Mouse (Mus musculus) kidney, embryonic 14.5 days (tissue): ENCODE measurements around the gene Zbtb44. TPM values are rescaled to one million over a fixed set of nuclear protein-coding genes. Genes with fewer than 3 reads are reported as not detected.

Source experiments
- ATAC-seq: fragments of 200-750 bp; cut with Nextera tagmentation; 2 replicates; pipeline ENCODE4 v1.8.0; 2017; ENCODE audit warnings: moderate number of reproducible peaks, mild to moderate bottlenecking, moderate TSS enrichment, moderate library complexity; ENCODE audit not compliant: low FRiP score, low TSS enrichment
- H3K27ac ChIP-seq: fragments of 300-500 bp; sonication (generic); 2 replicates; pipeline ENCODE4 v1.5.1; 2014; ENCODE audit warnings: low read depth, mild to moderate bottlenecking, low read length, moderate library complexity, mixed read lengths
- H3K27me3 ChIP-seq: fragments of 300-500 bp; sonication (generic); 2 replicates; pipeline ENCODE4 v1.6.1; 2014; ENCODE audit warnings: mild to moderate bottlenecking, low read length; ENCODE audit not compliant: control insufficient read depth, insufficient read depth
- H3K36me3 ChIP-seq: fragments of 300-500 bp; sonication (generic); 2 replicates; pipeline ENCODE4 v1.6.1; 2014; ENCODE audit warnings: low read length, mixed read lengths; ENCODE audit not compliant: control insufficient read depth, insufficient read depth
- H3K4me1 ChIP-seq: fragments of 300-500 bp; sonication (generic); 2 replicates; pipeline ENCODE4 v1.6.1; 2014; ENCODE audit warnings: low read length, mixed read lengths; ENCODE audit not compliant: control insufficient read depth, insufficient read depth
- H3K4me2 ChIP-seq: fragments of 300-500 bp; sonication (generic); replicated peaks from 2 replicates; pipeline ENCODE4 v1.6.1; 2014; ENCODE audit warnings: low read depth, mild to moderate bottlenecking, low read length
- H3K4me3 ChIP-seq: fragments of 300-500 bp; sonication (generic); 2 replicates; pipeline ENCODE4 v1.5.1; 2014; ENCODE audit warnings: mild to moderate bottlenecking, low read length
- H3K9ac ChIP-seq: fragments of 300-500 bp; sonication (generic); 2 replicates; pipeline ENCODE4 v1.6.1; 2014; ENCODE audit warnings: low read depth, mild to moderate bottlenecking, low read length, moderate library complexity
- H3K9me3 ChIP-seq: fragments of 300-500 bp; sonication (generic); 2 replicates; pipeline ENCODE4 v1.6.1; 2016; ENCODE audit warnings: low read length; ENCODE audit not compliant: control insufficient read depth
- WGBS: fragments of 180-500 bp; shearing (Covaris S2); extraction: QIAGEN DNeasy Blood & Tissue Kit; methylation state at CpG from one replicate; pipeline ENCODE4 v1.1.7; 2014; 5-methylcytosine and 5-hydroxymethylcytosine counted together
- polyA plus RNA-seq: library from polyadenylated mRNA; unstranded; fragments of >200 nt; fragmentation: Nextera tagmentation; extraction: Ambion mirVana; gene quantifications from 2 replicates; pipeline ENCODE4 v1.2.1, GENCODE M21; 2014

The Zbtb44 gene
- polyA plus RNA-seq, 1 experiment from 2014 or later = 7.5 TPM

DNA sequence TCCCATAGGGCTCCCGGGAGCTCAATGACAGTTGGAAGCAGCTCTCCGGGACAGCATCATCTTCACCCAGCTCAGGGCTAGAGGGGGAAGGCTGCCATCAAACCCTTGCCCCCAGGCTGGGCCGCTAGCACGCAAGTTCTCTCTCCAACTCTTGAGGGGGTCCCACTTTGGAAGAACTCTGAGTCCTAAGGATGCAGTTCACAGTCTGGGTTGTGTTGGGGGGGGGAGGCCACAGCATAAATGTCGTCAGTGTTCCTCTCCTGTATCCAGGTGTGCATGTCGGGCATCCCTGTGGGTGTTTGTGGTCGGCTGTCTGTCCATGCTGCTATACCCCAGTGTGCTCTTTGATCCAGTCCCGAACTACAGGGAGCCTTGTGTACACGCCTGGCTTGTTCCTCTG is 59.1 kb downstream of the Zbtb44 start:
- no peaks in the 10 kb centered on the region for H3K4me1 ChIP-seq
- no peak overlapping the region for H3K9ac ChIP-seq
- no peaks in the 10 kb centered on the region for H3K27me3 ChIP-seq
- no peaks in the 10 kb centered on the region for H3K9me3 ChIP-seq
- H3K36me3 ChIP-seq = no peaks in the 10 kb centered on the region
- no peak overlapping the region for H3K27ac ChIP-seq
- H3K4me3 ChIP-seq = no peak overlapping the region
- WGBS = 82% methylated on average over 9 of the region's 9 CpGs
- no peak overlapping the region for H3K4me2 ChIP-seq
- no peak for ATAC-seq

DNA sequence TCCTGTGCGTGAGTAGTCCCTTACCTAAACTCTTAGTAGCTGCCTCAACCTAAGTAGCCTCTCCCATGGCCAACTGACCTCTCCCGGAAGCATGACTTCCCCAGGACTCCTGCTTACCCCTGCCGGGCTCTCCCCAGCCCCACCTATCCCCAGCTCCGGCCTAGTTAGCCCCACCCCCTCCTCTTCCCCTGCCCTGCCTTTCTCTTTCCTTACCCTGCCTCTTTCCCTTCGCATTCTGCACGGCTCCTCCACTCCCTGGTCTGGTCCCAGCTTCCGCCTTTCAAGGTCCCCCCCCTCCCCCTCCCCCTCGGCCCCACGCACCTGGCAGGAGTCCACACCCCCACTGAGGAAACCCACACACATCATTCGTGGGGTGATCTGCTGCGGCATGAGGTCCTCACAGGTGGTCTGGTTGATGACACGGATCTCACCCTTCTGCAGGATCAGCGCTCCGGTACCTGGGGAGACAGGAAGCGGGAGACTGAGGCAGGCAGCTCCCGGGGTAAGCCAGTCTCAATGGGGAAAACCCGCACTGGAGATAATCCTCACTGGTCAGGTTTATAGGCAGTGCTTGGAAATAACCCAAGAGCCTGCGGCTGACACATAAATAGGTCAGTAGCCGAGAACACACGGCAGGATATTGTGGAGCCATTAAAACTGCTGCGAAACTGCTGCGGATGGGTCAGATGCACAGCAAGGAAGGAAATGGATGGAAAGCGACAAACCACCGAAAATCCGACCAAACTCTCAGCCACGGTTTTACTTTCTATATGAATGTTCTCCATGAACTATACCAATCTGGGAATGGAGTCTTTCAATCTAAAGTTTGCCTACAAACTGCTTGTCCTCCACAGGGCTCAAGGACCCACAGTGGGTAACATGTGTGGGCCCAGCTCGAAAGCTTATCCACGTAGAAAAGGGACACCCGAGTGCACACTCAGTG is 59.9 kb downstream of the Zbtb44 start:
- ATAC-seq = no peak
- Histone ChIP-seq H3K4me3 (no peak overlapping the region), H3K27me3 (no peaks in the 10 kb centered on the region), H3K9ac (no peak overlapping the region), H3K9me3 (no peaks in the 10 kb centered on the region), H3K4me1 (no peaks in the 10 kb centered on the region), H3K27ac (no peak overlapping the region), H3K36me3 (no peaks in the 10 kb centered on the region), H3K4me2 (no peak overlapping the region)
- WGBS = 79% methylated on average over 29 of the region's 29 CpGs

DNA sequence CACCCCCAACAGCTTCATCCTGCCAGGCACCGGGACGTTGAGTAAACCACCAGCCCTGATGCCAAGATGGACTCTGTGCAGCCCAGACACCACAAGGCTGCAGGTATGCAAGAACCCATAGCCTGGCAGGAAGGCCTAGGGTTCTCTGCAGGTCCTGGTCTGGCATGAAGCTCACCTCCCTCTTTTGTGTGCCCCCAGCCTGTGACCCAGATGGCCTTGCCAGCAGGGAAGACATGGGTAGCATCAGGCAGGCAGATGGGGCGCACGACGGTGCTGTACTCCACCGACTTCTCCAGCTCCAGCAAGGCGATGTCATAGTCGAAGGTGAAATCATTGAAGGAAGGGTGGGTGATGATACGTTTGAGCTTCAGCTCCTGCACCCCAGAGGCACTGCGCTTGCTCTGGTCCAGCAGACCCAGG is 60.7 kb downstream of the Zbtb44 start:
- Histone ChIP-seq H3K4me3 (no peak overlapping the region), H3K9ac (no peak overlapping the region), H3K27ac (no peak overlapping the region), H3K36me3 (no peaks in the 10 kb centered on the region), H3K4me2 (no peak overlapping the region), H3K27me3 (no peaks in the 10 kb centered on the region), H3K9me3 (no peaks in the 10 kb centered on the region), H3K4me1 (no peaks in the 10 kb centered on the region)
- WGBS = 95% methylated on average over 10 of the region's 10 CpGs
- no peak for ATAC-seq

DNA sequence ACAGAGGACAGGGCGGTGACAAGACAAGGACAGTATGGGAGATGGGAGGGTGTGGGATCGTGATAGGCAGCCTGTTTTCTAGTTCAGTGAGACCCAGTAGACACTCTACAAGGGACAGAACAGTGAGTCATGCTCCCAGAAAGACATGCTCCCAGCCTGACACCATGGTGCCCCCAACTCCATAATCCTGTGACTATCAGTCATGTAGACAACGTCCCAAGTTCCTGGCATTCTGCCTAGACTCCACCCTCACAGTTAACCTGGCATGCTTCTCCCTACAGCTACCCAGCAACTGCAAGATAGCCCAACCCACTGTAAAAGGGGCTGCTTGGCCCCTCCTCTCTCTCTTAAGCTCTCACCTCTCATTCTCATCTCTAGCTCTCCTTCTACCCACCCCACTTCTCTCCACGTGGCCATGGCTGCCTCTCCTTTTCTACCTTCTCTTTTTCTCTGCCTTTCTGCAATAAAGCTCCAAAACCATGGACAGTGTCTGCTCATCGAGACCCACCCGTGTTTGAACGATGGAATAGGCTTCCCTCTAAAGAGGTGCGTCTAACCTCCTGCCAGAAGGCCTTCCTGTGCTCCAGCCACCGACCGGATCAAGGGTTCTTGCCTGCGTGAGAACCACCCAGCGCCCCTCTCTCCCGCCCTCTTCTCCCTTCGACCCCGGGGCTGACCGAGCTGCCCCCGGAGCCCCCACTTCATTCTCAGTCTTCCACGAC is 61.8 kb downstream of the Zbtb44 start:
- Histone ChIP-seq H3K4me3 (no peak overlapping the region), H3K9me3 (no peaks in the 10 kb centered on the region), H3K27me3 (no peaks in the 10 kb centered on the region)

DNA sequence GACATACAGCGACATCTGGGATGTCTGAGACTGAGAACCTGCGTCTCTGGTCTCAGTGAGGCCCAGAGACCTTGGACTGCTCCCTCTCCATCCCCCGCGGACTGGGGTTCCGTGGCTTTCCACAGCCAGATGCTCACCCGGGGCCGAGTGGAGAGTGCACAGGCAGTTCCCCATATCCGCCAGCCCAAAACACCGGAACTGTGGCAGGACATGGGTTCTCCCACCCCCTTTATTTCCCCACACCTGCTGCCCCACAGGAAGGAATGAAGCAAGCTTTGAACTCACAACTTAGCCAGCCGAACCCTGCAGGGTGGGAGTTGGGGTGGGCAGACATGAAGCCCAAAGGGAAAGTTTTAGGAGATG is 62.4 kb downstream of the Zbtb44 start:
- Histone ChIP-seq H3K9me3 (no peaks in the 10 kb centered on the region), H3K27me3 (no peaks in the 10 kb centered on the region), H3K4me1 (no peaks in the 10 kb centered on the region), H3K9ac (no peak overlapping the region), H3K27ac (no peak overlapping the region), H3K4me2 (no peak overlapping the region), H3K4me3 (no peak overlapping the region), H3K36me3 (no peaks in the 10 kb centered on the region)
- ATAC-seq = no peak
- whole genome bisulfite sequencing = 89% methylated on average over 10 of the region's 10 CpGs

More for the DNA sequence above, 61.8 kb downstream of the Zbtb44 start:
- Histone ChIP-seq H3K4me2 (no peak overlapping the region), H3K36me3 (no peaks in the 10 kb centered on the region), H3K4me1 (no peaks in the 10 kb centered on the region), H3K9ac (no peak overlapping the region), H3K27ac (no peak overlapping the region)
- ATAC-seq = no peak
- WGBS = 91% methylated on average over 18 of the region's 18 CpGs

DNA sequence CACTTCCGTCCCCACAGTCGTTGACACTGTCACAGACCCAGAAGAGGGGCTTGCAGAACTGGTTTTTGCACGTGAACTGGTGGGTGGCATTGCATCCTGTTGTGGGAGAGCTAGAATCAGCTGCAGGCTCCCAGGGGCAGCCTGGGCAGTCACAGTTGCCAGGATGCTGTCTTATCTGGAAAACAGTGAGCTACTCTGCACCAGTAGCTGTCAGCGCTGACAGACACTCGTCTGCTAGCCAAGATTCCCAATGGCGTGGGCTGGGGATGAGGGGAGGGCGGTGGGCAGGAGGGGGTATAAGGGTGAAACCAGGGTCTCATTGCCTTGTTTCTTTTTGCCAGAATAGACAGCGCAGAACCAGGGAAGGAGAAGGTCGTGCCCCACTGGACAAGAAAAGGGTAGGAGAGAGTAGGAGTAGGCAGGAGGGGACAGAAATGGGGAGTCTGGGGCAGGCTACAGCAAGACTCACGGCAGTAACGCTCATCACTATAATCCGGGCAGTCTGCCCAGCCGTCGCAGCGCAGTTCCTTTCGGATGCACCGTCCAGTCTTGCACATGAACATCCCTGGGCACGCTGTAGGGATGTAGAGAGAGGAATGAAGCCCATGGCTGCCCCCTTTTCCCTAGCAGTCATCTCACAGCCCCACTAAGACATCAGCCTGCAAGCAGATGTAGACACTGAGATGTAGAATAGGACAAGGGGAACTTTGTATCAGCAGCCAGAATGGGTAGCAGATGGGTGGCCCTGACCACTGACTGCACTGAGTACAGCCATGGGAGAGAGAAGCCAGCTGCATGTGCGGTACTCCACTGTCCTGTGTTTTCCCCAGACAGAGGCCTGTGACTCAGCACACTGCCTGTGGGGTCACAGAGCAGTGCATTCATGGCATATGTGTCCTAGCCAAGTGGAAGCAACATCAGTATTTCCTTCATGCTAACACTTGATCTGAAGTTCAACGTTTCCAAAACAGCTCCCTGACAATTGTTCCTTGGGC is 66.9 kb downstream of the Zbtb44 start:
- Histone ChIP-seq H3K9me3 (no peaks in the 10 kb centered on the region), H3K36me3 (no peaks in the 10 kb centered on the region), H3K9ac (no peak overlapping the region), H3K4me3 (no peak overlapping the region), H3K27me3 (no peaks in the 10 kb centered on the region), H3K4me1 (no peaks in the 10 kb centered on the region), H3K4me2 (no peak overlapping the region), H3K27ac (no peak overlapping the region)
- WGBS = 82% methylated on average over 20 of the region's 20 CpGs
- no peak for ATAC-seq

DNA sequence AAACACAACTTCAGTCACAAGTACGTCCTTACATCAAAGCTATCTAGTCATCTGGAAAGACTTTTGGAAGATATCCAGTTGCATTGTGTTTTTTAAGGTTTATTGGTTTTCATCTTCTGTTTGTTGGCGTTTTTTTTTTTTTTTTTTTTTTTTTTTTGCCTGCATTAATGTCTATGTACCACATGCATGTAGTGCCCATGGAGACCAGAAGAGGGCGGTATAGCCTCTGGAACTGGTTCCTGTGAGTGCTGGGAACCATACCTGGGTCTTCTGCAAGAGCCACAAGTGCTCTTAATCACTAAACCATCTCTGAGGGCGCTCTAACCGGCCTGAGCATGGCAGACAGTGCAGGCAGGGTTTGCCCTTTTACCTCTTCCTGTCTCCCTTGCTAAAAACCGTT is 67.7 kb downstream of the Zbtb44 start:
- ATAC-seq = no peak
- H3K4me3 ChIP-seq = no peak overlapping the region
- no peaks in the 10 kb centered on the region for H3K27me3 ChIP-seq
- WGBS = 77% methylated on average over 6 of the region's 6 CpGs
- no peaks in the 10 kb centered on the region for H3K9me3 ChIP-seq
- no peaks in the 10 kb centered on the region for H3K4me1 ChIP-seq
- H3K36me3 ChIP-seq = no peaks in the 10 kb centered on the region
- H3K4me2 ChIP-seq = no peak overlapping the region
- H3K27ac ChIP-seq = no peak overlapping the region
- H3K9ac ChIP-seq = no peak overlapping the region

DNA sequence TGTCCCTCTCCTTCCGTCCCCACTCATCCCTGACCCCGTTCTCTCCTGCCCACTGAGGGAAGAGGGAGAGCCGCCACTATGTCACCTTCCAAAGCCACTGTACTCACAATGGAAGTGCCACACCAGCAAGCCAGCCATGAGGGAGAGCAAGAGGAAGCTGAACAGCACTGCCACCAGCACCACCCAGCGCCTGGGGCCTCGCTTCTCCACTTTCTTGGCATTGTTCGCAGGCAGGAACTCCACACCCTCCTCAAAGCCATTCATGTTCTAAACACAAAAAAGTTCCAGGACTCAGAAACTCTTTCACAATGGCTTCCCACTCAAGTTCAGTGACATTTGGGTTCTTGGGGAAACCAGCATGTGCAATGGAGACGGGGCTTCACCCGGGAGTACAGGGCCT is 78.0 kb downstream of the Zbtb44 start:
- no peak overlapping the region for H3K9ac ChIP-seq
- no peak overlapping the region for H3K4me2 ChIP-seq
- H3K4me1 ChIP-seq = no peaks in the 10 kb centered on the region
- H3K27ac ChIP-seq = no peak overlapping the region
- ATAC-seq = no peak
- H3K4me3 ChIP-seq = no peak overlapping the region
- WGBS = 84% methylated on average over 8 of the region's 8 CpGs
- H3K36me3 ChIP-seq = no peaks in the 10 kb centered on the region
- no peaks in the 10 kb centered on the region for H3K9me3 ChIP-seq
- no peaks in the 10 kb centered on the region for H3K27me3 ChIP-seq
